Mouse (Mus musculus) fibroblast of lung, adult 2 months (primary cell): ENCODE measurements around the gene Gm20388.

Source experiments
- DNase-seq: peaks from one replicate; pipeline ENCODE4 v3.0.0-alpha.2; 2011; ENCODE audit warnings: low read depth

Gm20388 gene

DNA sequence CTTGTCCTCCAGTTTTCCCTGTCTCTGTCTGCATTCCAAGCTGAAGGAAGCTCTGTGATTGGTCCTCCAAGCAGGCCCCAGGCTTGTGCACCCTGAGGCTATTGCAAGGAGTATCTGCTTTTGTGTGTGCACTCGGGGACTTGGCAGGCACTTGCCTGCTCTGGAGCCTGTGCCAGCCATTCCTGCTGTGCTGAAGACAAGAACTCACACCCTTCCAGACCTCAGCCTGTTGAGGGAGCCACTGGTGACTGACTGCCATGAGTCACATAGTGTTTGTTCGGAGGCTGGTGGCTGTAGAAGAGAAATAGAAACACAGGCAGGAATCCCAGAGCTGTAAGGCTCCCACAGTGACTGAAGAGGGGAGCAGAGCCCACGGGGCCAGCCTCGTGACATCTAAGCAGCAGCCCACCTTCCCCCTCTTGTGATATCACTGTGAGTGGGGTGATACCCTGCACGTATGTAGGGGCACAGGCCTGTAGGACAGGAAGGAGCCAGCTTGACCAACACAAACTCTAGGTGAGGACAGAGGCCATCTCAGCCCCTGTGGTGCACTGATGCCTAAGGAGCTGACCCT is 50.0 kb downstream of the Gm20388 start:
- DNase-seq, result peak; percentile 78

DNA sequence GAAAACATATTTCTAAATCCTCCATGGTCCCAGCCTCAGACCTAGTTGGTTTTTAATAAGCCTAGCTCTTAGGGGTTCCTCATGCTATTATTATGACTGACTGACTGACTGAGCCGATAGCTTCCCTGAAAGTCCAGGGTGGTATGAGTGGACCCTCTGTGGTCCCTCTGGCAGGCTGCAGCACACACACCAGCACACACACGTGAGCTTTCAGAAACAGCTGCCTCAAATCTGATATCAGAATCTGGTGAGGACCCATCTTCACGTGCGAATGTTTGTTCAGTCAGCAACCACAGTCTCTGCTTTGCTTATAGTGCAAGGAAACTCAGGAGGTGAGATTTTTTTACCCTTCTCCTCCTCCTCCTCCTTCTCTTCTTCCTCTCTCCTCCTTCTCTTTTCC is 54.2 kb downstream of the Gm20388 start:
- no peak for DNase-seq

DNA sequence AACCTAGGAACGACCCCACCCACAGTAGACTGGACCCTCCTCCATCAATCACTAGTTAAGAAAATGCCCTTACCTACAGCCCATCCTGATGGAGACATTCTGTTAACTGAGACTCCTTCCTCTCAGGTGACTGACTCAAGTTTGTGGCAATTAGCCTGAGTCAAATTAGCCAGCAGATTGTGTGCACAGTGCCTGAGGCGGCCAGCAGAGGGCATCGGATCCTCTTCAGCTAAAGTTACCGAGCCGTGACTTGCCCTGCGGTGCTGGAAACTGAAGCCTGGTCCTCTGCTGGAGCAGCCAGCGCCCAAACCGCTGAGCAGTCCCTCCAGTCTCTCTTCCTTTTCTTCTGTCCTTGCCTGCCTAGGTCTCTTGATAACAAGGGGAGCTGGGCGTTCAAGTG is 56.8 kb downstream of the Gm20388 start:
- DNase-seq, result no peak

DNA sequence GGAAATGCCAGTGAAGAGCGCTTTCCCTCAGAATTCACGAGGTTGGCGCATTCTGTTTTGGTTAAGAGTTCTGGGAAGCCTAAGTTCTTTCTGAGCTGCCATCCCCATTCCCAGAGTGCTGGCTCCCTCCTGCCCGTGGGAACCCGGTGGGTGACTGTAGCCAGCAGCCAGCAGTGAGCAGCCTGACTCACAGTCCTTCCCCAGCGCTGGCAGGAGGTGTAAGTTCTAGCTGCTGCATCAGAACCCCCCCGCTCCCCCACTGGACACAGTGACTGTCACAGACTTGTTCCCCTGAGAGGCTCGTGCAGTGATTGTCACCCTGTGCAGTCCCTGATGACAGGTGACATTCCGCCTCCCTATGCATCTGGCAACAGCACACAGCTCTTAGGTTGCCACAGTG is 59.5 kb downstream of the Gm20388 start:
- DNase-seq, result peak; percentile 62

DNA sequence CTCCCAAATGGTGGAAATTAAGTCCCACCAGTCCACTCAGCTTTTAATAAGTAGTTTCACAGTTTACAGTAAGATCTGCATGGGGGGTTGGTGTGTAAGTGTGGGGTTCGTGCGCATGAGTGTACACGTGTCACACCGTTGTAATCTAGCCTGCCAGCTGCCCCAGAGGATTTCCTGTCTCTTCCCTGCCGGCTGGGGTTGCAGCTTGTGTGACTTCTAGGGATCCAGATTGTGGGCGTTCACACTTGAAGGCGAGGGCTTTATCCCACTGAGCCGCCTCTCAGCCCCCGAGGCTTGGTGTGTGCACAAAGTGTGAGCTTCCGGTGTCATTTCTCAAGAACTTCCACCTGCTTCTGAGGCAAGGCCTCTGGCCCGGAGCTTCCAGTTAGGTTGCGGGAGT is 61.9 kb downstream of the Gm20388 start:
- no peak for DNase-seq

DNA sequence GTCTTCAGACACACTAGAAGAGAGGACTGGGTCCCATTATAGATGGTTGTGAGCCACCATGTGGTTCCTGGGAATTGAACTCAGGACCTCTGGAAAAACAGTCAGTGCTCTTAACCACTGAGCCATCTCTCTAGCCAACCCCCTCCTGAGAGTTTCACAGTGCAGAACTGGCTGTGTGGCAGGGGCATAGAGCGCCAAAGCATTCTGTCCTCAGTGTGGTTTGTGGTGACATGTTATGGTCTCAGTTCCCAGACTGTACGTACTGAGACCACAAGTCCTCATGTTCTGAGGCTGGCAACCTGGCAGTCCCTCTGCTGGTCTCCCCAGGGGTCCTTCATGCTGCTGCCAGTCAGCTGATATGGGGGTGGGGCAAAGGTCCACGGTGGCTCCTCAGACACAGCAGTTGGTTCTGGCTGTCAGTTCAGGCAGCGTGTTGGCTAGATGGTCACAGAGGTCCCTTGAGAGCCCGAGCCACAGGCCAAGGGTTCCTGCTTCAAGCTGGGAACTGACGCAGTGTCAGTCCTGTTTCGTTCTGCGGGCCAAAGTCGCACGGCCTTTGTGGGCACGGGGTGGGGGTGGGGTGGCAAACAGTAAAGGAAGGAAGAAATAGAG is 68.2 kb downstream of the Gm20388 start:
- no peak for DNase-seq

DNA sequence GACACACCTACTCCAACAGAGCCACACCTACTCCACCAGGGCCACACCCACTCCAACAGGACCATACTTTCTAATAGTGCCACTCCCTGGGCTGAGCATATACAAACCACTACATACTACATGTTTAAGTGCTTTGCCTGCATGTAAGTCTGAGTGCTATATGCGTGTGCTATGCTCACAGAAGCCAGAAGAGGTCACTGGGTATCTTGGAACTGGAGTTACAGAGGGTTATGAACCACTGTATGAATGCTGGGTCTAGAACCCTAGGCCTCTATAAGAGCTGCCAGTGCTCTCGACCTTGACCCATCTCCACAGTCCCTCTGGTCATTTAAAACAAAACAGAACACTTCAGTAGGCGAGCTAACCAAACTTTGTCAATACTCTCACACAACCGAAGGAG is 70.6 kb downstream of the Gm20388 start:
- no peak for DNase-seq

DNA sequence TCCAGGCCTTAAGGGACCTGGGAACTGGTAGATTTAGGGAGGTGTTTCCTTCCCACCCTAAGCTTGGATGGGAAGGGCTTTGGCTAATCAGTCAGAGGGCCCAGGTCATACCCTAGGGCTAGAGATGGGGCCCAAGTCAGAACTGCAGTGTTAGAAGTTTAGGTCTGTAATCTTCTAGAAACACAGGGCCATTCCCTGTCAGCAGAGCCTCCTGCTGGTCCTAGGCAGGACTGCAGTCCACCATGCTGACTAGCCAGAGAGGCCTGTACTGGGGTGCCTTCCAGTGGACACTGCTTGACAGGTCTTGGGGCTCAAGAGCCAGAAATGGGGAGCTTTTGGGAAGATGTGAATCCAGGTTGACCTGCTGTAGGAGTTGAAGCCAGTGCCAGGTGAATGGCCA is 73.4 kb downstream of the Gm20388 start:
- DNase-seq, result no peak

DNA sequence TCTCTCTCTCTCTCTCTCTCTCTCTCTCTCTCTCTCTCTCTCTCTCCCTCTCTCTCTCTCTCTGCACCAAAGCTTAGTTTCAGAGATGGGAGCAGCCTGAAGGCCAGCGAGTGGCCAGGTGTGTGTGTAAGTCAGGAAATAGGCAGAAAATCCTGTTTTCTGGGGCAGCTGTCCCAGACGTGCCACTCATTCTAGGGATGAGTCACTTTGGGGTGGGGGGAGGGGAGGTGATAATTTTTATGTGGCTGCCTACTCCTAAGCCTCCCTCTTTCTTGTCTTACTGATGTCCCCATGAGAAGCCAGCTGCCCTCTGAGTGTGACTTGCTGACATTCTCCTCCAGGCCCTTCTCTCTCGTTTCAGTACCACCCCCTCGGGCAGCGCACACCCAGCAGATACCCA is 75.5 kb downstream of the Gm20388 start:
- no peak for DNase-seq

DNA sequence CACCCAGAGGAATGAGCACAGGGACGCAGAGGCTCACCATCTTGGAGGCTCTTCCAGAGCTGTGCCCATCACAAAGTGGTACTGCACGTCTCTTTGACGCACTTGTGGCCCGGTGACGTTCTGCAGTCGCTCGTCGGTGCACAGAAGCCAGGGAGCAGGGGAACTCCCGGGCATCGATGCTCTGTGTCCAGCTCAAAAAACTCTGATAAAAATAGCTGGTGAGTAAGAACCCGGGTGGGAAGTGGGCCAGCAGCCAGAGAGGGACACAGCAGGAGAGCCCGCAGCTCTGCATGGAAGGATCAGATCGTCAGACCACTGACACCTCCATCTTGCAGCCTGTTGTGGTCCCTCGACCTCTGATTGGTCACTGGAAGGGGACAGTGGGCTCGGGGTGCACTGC is 77.4 kb downstream of the Gm20388 start:
- DNase-seq, result no peak

DNA sequence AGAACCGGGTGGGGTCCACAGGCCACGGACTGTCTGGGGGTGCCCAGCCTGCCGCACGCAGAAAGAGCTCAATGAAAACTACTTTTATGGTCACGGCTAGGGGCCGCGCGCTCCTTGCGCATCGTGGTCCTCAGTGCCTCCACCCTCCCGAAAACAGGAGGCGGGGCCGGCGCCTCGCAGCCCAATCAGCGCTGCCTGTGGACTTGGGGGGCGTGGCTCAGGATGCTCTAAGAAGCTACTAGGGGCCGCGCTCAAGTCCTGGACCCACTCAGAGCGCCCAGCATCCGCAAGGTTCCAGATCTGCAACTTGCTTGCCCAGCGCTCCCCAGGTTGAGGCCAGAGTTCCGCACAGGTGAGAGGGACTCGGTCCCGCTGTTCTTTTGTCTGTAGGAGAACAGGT is 81.6 kb downstream of the Gm20388 start, which contains the start of gene Crispld2:
TSS of gene Crispld2 (plus strand) at position 190 of the 400 bp plus-strand sequence.
- no peak for DNase-seq

DNA sequence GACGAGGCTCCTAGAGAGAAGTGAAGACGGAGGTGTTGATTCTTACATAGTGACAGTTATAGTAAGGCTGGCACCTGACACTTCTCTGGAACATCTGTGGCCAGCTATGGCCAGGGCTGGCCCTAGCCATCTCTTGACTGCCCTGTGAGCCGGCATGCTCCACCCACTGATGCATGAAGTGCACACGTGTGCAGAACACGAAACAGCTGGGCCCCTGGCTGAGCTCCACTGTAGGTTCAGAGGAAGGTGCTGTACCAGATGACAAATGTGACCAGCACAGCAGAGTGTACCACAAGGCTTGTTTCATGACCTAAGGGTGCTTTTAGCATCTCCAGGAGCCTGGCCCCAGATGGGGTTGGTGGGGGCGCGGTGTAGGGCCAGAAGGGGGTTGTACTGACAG is 83.5 kb downstream of the Gm20388 start:
- no peak for DNase-seq

DNA sequence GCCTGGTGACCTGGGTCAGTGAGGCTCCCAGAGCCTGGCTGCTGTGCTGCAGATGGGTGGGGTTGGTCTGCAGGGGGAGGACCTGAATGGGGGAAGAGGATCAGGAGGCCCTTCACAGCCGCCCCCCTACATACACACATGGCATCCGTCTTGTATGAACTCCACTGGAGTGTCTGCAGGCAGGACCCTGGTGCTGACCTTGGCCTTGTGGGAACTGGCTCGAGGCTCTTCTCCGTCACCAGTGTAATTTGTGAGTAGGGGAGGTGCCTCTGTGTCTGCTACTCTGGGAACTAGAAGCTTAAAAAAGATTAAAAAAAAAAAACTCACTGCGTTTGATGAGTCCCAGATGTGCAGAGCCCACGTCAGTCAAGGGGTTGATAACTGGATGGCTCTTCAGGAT is 83.9 kb downstream of the Gm20388 start:
- DNase-seq, result no peak

DNA sequence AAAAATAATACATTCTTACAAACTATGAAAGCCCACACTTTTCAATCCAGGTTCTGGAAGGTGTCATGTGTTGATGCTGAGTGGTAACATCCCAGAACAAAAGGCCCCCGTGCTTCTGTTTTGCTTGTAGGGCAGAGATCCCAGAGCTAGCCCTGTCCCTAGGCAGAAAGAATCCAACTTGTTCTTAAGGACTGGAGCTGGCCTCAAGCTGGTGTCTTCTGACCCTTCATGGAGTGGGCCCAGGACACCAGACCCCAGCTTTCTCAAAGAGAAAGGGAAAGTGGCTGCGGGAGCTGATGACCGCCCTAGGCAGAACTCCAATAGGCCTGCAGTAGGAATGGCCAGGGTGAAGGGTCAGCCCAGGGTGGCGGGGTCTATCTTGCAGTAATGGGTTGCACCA is 86.6 kb downstream of the Gm20388 start:
- DNase-seq, result no peak

DNA sequence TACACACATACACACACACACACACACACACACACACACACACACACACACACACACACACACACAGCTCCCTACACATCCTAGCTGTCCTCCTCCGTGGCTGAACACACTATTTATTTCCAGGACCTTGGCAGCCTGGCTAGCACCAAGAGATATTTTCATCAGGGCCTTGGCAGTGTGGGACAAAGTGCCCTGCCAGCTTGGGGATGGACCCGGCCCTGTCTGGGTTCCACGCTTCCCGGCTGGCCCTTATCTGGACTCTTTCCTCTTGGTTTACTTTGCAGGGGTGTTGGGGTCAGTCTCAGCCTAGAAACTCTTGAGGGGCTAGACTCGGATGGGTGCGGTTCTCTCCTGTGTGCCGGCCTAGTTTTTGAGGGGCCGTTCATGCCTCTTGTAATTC is 89.8 kb downstream of the Gm20388 start:
- DNase-seq, result no peak

DNA sequence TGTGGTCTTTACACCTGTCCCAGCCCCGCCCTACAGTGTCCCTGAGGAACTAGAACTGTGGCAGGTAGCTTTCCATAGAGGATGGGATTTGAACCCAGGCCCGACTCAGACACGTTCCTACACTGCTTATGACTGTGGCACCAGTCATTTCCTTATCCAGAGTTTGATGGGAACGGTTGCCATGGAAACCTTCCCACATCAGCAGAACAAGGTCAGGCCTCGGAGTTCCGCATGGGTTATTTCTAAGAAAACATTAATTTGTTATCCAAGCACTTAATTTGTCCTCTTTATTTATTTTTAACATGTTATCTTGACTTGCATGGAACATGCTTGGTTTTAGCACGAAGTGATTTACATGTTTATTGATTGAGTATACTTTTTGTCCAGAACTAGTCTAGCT is 91.1 kb downstream of the Gm20388 start:
- DNase-seq, result no peak

DNA sequence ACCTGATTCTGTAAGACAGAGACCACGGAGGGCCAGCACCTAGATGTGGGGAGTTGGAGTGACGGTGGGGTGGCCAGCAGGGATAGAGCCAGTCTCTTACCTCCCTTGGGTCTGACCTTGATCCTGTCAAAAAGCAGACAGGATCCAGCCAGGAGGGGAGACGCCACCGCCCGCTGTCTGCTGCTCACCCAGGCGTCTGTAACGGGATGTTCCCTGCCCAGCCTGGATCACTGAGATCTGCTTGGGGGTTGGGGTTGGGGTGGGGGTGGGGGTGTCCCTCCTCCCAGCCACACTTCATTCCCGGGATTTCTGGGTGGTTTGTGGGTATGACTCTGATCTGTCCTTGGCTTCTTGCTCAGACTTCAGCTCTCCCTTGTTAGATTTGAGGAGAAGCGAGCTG is 91.7 kb downstream of the Gm20388 start:
- no peak for DNase-seq

DNA sequence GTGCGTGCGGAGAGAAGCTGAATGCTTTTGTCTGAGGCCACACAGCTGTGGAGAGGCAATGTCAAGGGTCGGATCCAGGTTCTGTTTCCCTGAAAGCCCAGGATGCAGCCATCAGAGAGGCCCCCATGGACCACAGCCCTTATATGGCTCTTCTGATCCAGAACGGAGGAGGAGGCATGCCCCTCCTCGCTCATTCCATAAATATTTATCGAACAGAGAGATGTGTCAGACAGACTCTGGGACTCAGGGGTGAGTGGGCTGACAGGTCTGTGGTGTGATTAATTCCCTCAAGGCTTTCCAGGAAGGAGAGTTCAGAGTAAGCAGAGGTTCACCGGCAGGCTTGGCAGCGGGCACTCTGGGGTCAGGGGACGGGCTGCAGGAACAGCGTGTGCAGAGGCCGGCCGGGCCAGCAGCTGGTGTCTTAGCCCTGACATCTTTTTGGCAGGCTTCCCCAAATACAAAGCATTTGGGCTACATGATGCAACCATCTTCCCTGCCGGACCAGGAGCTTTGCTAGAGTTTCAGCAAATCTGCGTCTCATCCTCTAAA is 93.6 kb downstream of the Gm20388 start:
- DNase-seq, result peak; percentile 48

DNA sequence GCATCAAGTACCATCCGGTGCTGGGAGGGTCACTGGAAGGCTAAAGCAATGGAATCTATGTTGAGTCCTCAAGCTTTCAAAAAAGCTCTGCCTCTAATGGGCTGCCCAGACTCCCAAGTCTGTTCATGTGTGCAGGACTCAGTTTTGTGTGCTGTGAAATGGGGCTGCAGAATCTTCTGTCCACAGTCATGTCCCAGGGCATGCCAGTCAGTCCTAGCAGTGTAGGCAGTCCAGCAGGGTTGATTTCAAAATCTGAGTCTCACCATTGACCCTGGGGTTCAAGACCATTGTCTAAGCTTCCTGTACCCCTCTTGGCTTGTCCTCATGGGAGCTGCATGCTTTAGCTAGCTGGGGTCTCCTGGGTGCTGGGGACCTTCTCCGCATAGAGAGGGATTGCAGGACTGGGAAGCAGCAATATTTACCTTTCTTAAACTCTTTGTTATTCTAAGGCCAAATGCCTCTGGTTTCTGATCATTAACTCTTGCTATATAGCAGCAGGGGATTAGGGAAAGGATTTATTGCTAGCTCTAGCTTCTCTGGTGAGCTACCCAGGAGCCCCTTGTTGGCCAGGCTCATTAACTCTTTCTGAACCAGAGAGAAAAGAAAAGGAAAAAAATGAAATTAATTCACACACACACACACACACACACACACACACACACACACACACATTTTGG is 94.2 kb downstream of the Gm20388 start:
- DNase-seq, result no peak

DNA sequence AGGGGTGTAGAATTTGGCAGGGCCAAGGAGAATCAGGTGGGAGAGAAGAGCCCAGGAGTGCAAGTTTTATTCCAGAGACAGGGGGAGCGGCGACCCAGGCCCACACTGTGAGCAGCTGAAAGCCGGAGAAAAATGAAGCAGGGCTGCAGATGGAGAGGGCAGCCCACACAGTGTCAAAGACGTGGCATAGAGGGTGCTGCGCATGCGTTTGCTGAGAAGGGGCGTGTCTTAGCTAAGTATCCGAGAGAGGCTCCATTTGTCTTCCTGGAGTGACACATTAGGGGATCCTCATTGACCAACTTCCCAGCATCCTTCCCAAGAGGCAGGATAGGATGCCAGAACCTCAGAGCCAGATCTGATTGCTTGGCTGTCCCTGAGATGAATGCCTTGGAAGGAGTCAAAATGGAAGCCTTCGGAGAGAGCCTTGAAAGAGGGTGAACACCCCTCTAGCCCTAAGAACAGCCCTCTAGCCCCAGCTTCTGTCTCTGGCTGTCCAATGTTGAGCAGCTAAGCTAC is 96.1 kb downstream of the Gm20388 start:
- no peak for DNase-seq

DNA sequence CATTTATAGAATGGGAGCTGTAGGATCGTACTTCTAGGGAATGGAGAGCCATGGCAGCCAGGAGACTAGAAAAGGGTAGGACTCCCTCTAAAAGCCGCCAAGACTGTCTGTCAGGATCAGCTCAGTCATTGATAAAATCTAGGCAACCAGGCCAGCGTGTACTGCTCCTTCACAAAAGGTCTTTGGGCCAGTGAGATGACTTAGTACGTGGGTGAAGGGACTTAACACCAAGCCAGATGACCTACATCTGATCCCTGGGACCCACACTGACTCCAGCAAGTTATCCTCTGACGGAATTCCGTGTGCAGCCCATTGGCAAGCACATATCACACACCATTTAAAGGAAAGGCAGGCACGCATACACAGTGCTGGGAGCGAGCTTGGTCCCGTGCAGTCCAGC is 96.5 kb downstream of the Gm20388 start:
- no peak for DNase-seq

DNA sequence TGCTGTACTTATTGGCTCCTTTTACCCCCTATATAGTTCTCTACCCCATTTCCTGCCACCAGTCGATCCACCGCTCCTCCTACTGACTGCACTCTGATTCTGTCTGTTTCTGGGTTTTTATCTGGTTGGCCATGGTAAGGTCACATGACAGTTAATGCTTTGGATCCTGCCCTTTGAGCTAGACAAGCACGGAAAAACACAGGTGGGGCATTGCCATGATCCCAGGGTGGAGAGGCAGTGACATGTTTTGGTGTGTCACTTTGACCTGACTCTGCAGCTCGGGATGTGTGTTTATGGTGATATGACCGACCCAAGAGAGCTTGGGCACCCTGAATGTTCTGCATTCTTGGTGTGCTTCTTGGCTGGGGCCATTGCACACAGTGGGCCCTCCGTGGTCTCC is 98.6 kb downstream of the Gm20388 start:
- DNase-seq, result no peak

DNA sequence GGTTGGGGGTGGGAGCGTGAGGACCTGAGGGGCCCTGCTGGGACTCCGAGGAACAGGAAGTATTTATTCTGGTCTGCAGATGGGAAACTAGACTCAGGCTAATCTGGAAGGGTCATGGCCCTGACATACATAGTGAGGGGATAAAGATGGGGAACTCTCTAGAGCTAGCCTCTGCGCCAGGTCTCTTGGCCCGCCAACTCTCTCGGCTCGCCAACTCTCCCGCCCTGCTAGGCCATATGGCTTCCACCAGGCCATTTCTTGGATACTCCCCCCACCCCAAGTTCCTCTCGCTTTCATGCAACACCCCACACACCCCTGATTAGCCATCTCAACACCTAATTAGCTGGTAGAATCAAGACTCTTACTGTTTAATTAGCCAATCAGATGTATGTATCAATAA is 101.8 kb downstream of the Gm20388 start:
- DNase-seq, result no peak
